Mouse (Mus musculus) c-Kit-positive CD71-positive TER-119-negative erythroid progenitor cells, embryonic 14.5 days (primary cell): ENCODE data around the gene Olfr837.
"Not testable (repeated sequence)": the region's sequence is repeated elsewhere in the genome, so short reads cannot be mapped to it uniquely, and the experiment has no call there.

ENCODE experiments used
- DNase-seq: peaks from one replicate; pipeline ENCODE4 v3.0.0-alpha.2; 2013; ENCODE audit warnings: low read depth

Olfr837 gene

DNA sequence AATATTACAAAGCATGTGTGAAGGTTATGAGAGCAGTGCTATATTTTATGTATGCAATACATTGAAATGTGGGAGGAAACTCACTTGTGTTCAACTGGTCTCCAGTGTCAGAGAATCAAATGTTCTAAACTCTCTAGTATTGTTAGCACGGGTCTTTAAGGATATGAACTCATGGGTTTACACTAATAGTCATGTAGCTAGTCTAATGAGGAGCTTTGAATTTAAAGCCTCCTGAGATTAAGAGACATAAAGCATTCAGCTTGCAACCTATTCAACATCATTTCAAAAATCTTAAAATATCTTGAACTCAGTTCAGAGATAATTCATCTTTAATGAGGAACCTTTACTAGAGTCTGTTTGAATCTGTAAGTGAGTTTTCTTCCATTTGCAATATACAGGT is at the start of gene Olfr837:
Gene Olfr837 (plus strand): TSS at position 301 of the 400 bp plus-strand sequence.
- DNase-seq, result no peak

DNA sequence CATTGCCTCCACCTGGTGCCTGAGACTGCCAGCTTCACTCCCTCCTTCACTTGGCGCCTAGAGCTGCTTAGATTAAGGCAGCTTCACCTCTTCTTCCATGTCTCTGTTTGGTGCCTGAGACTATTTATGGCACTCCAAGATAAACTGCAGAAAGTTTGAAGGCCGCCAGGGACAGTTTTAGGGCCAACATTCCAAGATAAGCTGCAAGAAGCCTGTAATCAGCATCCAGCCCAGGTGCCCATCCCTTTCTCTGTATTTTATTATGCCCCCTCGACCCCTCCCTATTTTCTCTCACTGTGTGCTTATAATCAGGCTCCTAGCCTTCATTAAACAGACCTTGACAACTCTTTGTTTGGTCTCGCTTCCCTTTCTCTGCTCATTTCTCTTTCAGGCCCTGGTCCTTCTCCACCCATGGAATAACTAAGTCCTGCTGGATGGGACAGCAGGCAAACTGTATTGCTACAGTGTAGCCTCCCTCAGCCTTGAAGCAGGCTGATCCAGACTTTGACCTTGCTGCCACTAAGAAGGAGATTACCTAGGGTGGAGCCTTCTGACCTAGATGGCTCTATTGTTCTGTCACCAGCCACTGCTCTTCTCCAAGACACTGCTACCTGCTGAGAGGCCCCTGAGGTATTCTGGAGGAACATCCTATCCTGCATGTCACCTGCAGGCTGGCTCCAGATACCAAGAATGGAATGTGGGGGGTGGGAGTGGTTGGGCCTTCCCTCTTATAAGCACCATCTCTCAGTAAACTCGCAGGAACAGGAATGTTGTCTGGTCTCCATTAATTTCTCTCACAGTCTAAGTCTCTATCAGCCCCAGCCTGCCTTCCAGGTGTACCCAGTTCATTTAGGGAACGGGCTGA is 43.0 kb upstream of the Olfr837 start:
- not testable (repeated sequence) for DNase-seq

DNA sequence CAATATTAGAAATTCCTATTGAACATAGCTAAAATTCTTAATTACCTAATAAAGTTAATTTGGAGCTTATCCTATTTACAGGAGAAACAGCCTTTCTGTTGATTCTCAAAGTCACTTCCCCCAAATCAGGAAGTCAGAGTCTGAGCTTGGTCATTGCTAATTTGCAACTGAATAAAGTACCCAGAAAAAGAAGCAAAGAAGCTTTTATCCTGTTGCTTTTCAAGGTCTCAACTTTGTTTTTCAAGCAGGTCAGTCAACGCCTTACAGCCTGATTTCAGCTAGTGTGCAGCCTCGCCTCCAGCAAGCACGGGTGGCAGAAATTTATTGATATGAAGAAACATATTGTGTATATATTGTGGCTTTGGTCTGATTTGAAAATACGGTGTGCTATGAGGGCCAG is 38.8 kb upstream of the Olfr837 start:
- DNase-seq, result no peak

DNA sequence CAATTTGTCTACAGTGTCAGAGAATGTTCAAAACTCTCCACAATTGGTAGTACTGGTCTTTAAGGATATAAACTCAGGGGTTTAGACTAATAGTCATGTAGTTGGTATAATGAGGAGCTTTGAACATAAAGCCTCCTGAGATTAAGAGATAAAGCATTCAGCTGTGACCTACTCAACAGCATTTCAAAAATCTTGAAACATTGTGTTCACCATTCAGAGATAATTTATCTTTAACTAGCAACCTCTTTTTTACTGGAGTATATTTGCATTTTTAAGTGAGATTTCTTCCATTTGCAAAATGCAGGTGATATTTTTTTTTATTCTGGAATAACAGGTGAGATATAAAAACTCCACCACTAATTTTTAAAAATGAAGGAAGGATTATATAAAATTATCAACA is 16.0 kb upstream of the Olfr837 start, which contains the start of gene Olfr836:
Gene Olfr836 (plus strand): TSS at position 301 of the 400 bp plus-strand sequence.
- no peak for DNase-seq

DNA sequence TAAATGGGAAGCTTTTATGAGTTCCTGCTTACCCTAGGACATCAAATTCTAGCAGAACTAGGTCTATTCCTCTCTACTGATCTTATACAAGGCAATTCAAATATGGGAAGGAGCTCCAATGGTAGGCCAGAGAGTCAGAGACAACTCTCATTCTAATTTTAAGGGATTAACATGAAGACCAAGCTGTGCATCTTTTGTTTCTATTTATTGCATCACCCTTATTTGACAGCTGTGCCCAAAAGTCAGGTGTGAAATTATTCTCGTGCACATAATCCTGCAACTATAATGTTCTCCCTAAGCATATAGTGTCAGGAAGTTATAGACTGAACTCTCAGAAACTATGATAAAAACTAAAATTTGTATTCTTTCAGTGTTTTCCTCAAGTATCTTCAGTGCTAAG is 41.1 kb downstream of the Olfr837 start, which contains the start of gene Olfr839-ps1:
Gene Olfr839-ps1 (minus strand): TSS at position 101 of the 400 bp plus-strand sequence.
- no peak for DNase-seq
